29 mouse cellular contexts compared by ENCODE assay signal in genomic region chr8:107076239-107076888, GRCm38 (mm10). TPM values are rescaled to one million over a fixed set of nuclear protein-coding genes. Genes with fewer than 3 reads are reported as not detected.
DNase-seq lines count a peak whose midpoint lies in the region; ATAC-seq and TF ChIP-seq lines count a peak whose summit lies in the region.
"Had no signal": no experiment of that assay in that cellular context is flagged by ENCODE, and none has a peak within 500 bp of the region (broad histone marks: within the 10 kb centered on the region; RNA-seq: fewer than 3 reads in every experiment).

No protein-coding gene starts in this region.

- H3K4me1 ChIP-seq in stomach, postnatal 0 days (replicated peaks; ENCODE audit: control insufficient read depth, insufficient read depth), result no peaks in the 10 kb centered on the region
- H3K4me1 ChIP-seq in hindbrain, embryonic 11.5 days (replicated peaks; ENCODE audit: control insufficient read depth, insufficient read depth, low read length), result no peaks in the 10 kb centered on the region
- H3K4me1 ChIP-seq: forebrain, embryonic 13.5 days; hindbrain, embryonic 13.5 days; kidney, embryonic 15.5 days; limb, embryonic 13.5 days; lung, embryonic 15.5 days; midbrain, embryonic 13.5 days had no signal

- H3K4me2 ChIP-seq in stomach, postnatal 0 days (replicated peaks; ENCODE audit: low read depth), result no peak overlapping the region
- no peak overlapping the region for H3K4me2 ChIP-seq in hindbrain, embryonic 11.5 days (replicated peaks; ENCODE audit: low read depth, low read length)
- H3K4me2 ChIP-seq: forebrain, embryonic 13.5 days; hindbrain, embryonic 13.5 days; kidney, embryonic 15.5 days; limb, embryonic 13.5 days; liver, embryonic 11.5 days; lung, embryonic 15.5 days; midbrain, embryonic 13.5 days had no signal

- no peaks in the 10 kb centered on the region for H3K27me3 ChIP-seq in stomach, postnatal 0 days (ENCODE audit: control insufficient read depth, insufficient read depth, low read length)
- no peaks in the 10 kb centered on the region for H3K27me3 ChIP-seq in hindbrain, embryonic 11.5 days (ENCODE audit: control insufficient read depth, insufficient read depth, low read length)
- H3K27me3 ChIP-seq: forebrain, embryonic 13.5 days; hindbrain, embryonic 13.5 days; kidney, embryonic 15.5 days; limb, embryonic 13.5 days; lung, embryonic 15.5 days; midbrain, embryonic 13.5 days had no signal

- H3K9me3 ChIP-seq in stomach, postnatal 0 days (ENCODE audit: control insufficient read depth, low read length), result no peaks in the 10 kb centered on the region
- no peaks in the 10 kb centered on the region for H3K9me3 ChIP-seq in hindbrain, embryonic 11.5 days (ENCODE audit: control insufficient read depth, low read length)
- H3K9me3 ChIP-seq: forebrain, embryonic 13.5 days; hindbrain, embryonic 13.5 days; kidney, embryonic 15.5 days; limb, embryonic 13.5 days; lung, embryonic 15.5 days; midbrain, embryonic 13.5 days had no signal

- H3K27ac ChIP-seq in stomach, postnatal 0 days (replicated peaks), result 0 out of 2 replicates have a peak overlapping the region, but pooled peaks have one; percentile 18
- no peak overlapping the region for H3K27ac ChIP-seq in hindbrain, embryonic 11.5 days (ENCODE audit: low read depth, low read length)
- H3K27ac ChIP-seq: forebrain, embryonic 13.5 days; heart, adult 2 months; hindbrain, embryonic 13.5 days; kidney, embryonic 15.5 days; left cerebral cortex, adult 2 months; limb, embryonic 13.5 days; lung, embryonic 15.5 days; midbrain, embryonic 13.5 days had no signal

- peaks cover 32% of the 10 kb centered on the region for H3K36me3 ChIP-seq in stomach, postnatal 0 days (ENCODE audit: control insufficient read depth, insufficient read depth, low read length)
- H3K36me3 ChIP-seq in hindbrain, embryonic 11.5 days (ENCODE audit: control insufficient read depth, insufficient read depth, low read length), result peaks cover 18% of the 10 kb centered on the region

- H3K4me3 ChIP-seq in stomach, postnatal 0 days (ENCODE audit: low read depth, low read length), result no peak overlapping the region
- H3K4me3 ChIP-seq in hindbrain, embryonic 11.5 days (ENCODE audit: low read depth, low read length), result no peak overlapping the region
- H3K4me3 ChIP-seq: forebrain, embryonic 13.5 days; heart, adult 2 months; hindbrain, embryonic 13.5 days; kidney, embryonic 15.5 days; left cerebral cortex, adult 2 months; limb, embryonic 13.5 days; lung, embryonic 15.5 days; midbrain, embryonic 13.5 days had no signal

- ATAC-seq in stomach, postnatal 0 days (ENCODE audit: low FRiP score, low TSS enrichment), result peak; percentile 55
- no peak for ATAC-seq in hindbrain, embryonic 11.5 days (ENCODE audit: low FRiP score)
- ATAC-seq: forebrain, embryonic 13.5 days; midbrain, embryonic 13.5 days had no signal

- WGBS in stomach, postnatal 0 days, result 81% methylated on average over 7 of the region's 7 CpGs
- WGBS in hindbrain, embryonic 11.5 days, result 97% methylated on average over 7 of the region's 7 CpGs

- DNase-seq in adrenal gland, postnatal 10 days, result peak; percentile 33
- no peak for DNase-seq in adrenal gland, postnatal 4 days (ENCODE audit: low spot score in 2 of 2)
- DNase-seq in heart, postnatal 4 days, result peak; percentile 32
- DNase-seq in heart, adult 8-10 months (ENCODE audit: low spot score), result no peak
- DNase-seq in adrenal gland, postnatal 25 days, result peak; percentile 44
- DNase-seq in stomach, postnatal 0 days (ENCODE audit: low spot score), result no peak
- DNase-seq in hindbrain, embryonic 11.5 days (ENCODE audit: low spot score), result no peak
- DNase-seq: cerebellum, adult 9-10 months; cerebellum, postnatal 36 days; gastrocnemius, postnatal 25 days; kidney, adult 18-20 months; kidney, postnatal 25 days had no signal

- no peak overlapping the region for H3K9ac ChIP-seq in stomach, postnatal 0 days (ENCODE audit: low read length)
- no peak overlapping the region for H3K9ac ChIP-seq in hindbrain, embryonic 11.5 days (ENCODE audit: low read depth, low read length)
- H3K9ac ChIP-seq: forebrain, embryonic 13.5 days; hindbrain, embryonic 13.5 days; kidney, embryonic 15.5 days; limb, embryonic 13.5 days; lung, embryonic 15.5 days; midbrain, embryonic 13.5 days had no signal

- TF ChIP-seq CTCF in stomach, postnatal 0 days (IDR thresholded peaks at IDR 0.05; ENCODE audit: low read depth), result no peak

- no peak for TF ChIP-seq EP300 in stomach, postnatal 0 days (optimal IDR thresholded peaks at IDR 0.05)

RNA-seq across cellular contexts. Expression of gene Tmed6, which starts 10.9 kb away (rescaled TPM):
- total RNA-seq in adrenal gland, postnatal 10 days (2021), result not detected
- total RNA-seq in adrenal gland, postnatal 4 days (2021), result 1 to 10 TPM in 1 of 2 experiments, not detected in 1; 8.2 TPM
- not detected for total RNA-seq in heart, postnatal 4 days (2021)
- not detected for total RNA-seq in heart, adult 8-10 months (2022)
- total RNA-seq in adrenal gland, postnatal 25 days (2021), result not detected in 2 replicates
- 79.6 and 81.7 TPM in 2 replicates for polyA plus RNA-seq in stomach, postnatal 0 days (2015; fragmentation: Nextera tagmentation; extraction: Ambion mirVana)
- polyA plus RNA-seq in hindbrain, embryonic 11.5 days (2014; fragmentation: Nextera tagmentation; extraction: Ambion mirVana), result not detected in 2 replicates
- total RNA-seq: gastrocnemius, postnatal 25 days; heart, adult 2 months; layer of hippocampus, adult 18-20 months; layer of hippocampus, postnatal 14 days; left cerebral cortex, adult 2 months; left cerebral cortex, postnatal 36 days; megakaryocyte progenitor cell, adult 5-6 weeks; MEL had no signal
- polyA plus RNA-seq: embryonic facial prominence, embryonic 11.5 days; forebrain, embryonic 13.5 days; heart, adult 2 months; heart, embryonic 16.5 days; hindbrain, embryonic 13.5 days; limb, embryonic 13.5 days; midbrain, embryonic 13.5 days; neural tube, embryonic 14.5 days had no signal

RNA-seq across cellular contexts. Expression of gene Nip7, which starts 19.7 kb away (rescaled TPM):
- 10 to 100 TPM; 32.9 to 48.6 TPM for total RNA-seq in adrenal gland, postnatal 10 days (2021)
- 10 to 100 TPM; 57.7 to 60.0 TPM for total RNA-seq in adrenal gland, postnatal 4 days (2021)
- total RNA-seq in heart, postnatal 4 days (2021), result 10 to 100 TPM; 37.4 to 41.1 TPM
- 10 to 100 TPM; 24.8 to 28.1 (median 26.1) TPM for total RNA-seq in heart, adult 8-10 months (2022)
- total RNA-seq in adrenal gland, postnatal 25 days (2021), result 44.8 and 45.7 TPM in 2 replicates
- 49.5 and 49.9 TPM in 2 replicates for polyA plus RNA-seq in stomach, postnatal 0 days (2015; fragmentation: Nextera tagmentation; extraction: Ambion mirVana)
- polyA plus RNA-seq in hindbrain, embryonic 11.5 days (2014; fragmentation: Nextera tagmentation; extraction: Ambion mirVana), result 97.2 and 98.6 TPM in 2 replicates

RNA-seq across cellular contexts. Expression of gene Cog8, which starts 19.9 kb away (rescaled TPM):
- total RNA-seq in adrenal gland, postnatal 10 days (2021), result 10 to 100 TPM; 24.2 to 26.6 TPM
- total RNA-seq in adrenal gland, postnatal 4 days (2021), result 10 to 100 TPM; 32.4 to 37.4 TPM
- total RNA-seq in heart, postnatal 4 days (2021), result 10 to 100 TPM; 16.9 to 18.3 TPM
- 10 to 100 TPM; 16.4 to 20.2 (median 17.7) TPM for total RNA-seq in heart, adult 8-10 months (2022)
- 47.9 and 48.6 TPM in 2 replicates for total RNA-seq in adrenal gland, postnatal 25 days (2021)
- polyA plus RNA-seq in stomach, postnatal 0 days (2015; fragmentation: Nextera tagmentation; extraction: Ambion mirVana), result 22.2 and 24.1 TPM in 2 replicates
- 40.8 and 42.2 TPM in 2 replicates for polyA plus RNA-seq in hindbrain, embryonic 11.5 days (2014; fragmentation: Nextera tagmentation; extraction: Ambion mirVana)

RNA-seq across cellular contexts. Expression of gene Terf2, which starts 20.0 kb away (rescaled TPM):
- 10 to 100 TPM; 22.0 to 26.4 TPM for total RNA-seq in adrenal gland, postnatal 10 days (2021)
- 10 to 100 TPM; 35.7 to 38.4 TPM for total RNA-seq in adrenal gland, postnatal 4 days (2021)
- 10 to 100 TPM; 20.2 to 25.1 TPM for total RNA-seq in heart, postnatal 4 days (2021)
- total RNA-seq in heart, adult 8-10 months (2022), result 10 to 100 TPM; 13.2 to 14.1 (median 13.4) TPM
- total RNA-seq in adrenal gland, postnatal 25 days (2021), result 30.2 and 31.2 TPM in 2 replicates
- 12.1 and 12.7 TPM in 2 replicates for polyA plus RNA-seq in stomach, postnatal 0 days (2015; fragmentation: Nextera tagmentation; extraction: Ambion mirVana)
- polyA plus RNA-seq in hindbrain, embryonic 11.5 days (2014; fragmentation: Nextera tagmentation; extraction: Ambion mirVana), result 16.1 and 18.8 TPM in 2 replicates

RNA-seq across cellular contexts. Expression of gene Pdf, which starts 27.9 kb away (rescaled TPM):
- total RNA-seq in adrenal gland, postnatal 10 days (2021), result 10 to 100 TPM; 36.4 to 42.2 TPM
- total RNA-seq in adrenal gland, postnatal 4 days (2021), result 10 to 100 TPM; 33.5 to 38.3 TPM
- 10 to 100 TPM; 39.0 TPM for total RNA-seq in heart, postnatal 4 days (2021)
- 10 to 100 TPM; 67.1 to 76.1 (median 74.4) TPM for total RNA-seq in heart, adult 8-10 months (2022)
- total RNA-seq in adrenal gland, postnatal 25 days (2021), result 41.0 and 63.8 TPM in 2 replicates
- polyA plus RNA-seq in stomach, postnatal 0 days (2015; fragmentation: Nextera tagmentation; extraction: Ambion mirVana), result 26.5 and 28.2 TPM in 2 replicates
- polyA plus RNA-seq in hindbrain, embryonic 11.5 days (2014; fragmentation: Nextera tagmentation; extraction: Ambion mirVana), result 41.1 and 45.6 TPM in 2 replicates

Comparison
In these comparisons a context has a peak if more than half of its experiments do, and no peak if none do; other contexts are left out.
1. DNase-seq: peak in adrenal gland, postnatal 10 days (single experiment), heart, postnatal 4 days (single experiment) and adrenal gland, postnatal 25 days (single experiment); none in adrenal gland, postnatal 4 days (0 of 2), heart, adult 8-10 months (single experiment), stomach, postnatal 0 days (single experiment) and hindbrain, embryonic 11.5 days (single experiment).